Mouse (Mus musculus) gastrocnemius, adult 8-10 months (tissue): ENCODE measurements around the gene Mboat1. TPM values are rescaled to one million over a fixed set of nuclear protein-coding genes. Genes with fewer than 3 reads are reported as not detected.
A peak's percentile ranks its signal among the peaks of the same experiment; 100 is the strongest.

Experiments
- DNase-seq, 2 experiments: peaks; one replicate each; pipeline ENCODE4 v3.0.0; 2022; ENCODE audit warnings: low spot score in 2 of 2
- total RNA-seq, 4 experiments: library from RNA; stranded (reverse); gene quantifications; 2 replicates each; pipeline ENCODE4 v1.2.4; 2022

Mboat1 gene
- total RNA-seq, 4 experiments from 2014 or later, result 0.80 to 2.8 (median 1.1) TPM

DNA sequence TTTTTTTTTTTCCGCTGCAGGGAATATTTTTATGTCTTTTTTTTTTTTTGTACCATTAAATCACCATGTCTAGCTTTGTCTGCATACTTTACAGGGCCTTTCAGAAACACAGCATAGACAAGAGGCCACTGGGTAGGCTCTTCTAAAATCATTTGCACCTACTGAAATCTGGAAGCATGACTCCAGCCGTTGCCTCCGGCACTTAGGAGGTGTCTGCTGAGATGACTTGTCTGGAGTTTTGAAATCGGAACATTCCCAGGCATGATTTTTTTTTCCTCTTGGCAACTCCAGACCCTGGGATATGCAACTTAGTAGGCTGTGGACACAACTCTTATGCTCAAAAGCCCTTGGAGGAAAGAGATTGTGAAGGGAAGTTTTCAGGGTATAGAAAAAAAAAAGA is 109.3 kb downstream of the Mboat1 start:
- DNase-seq, result no peak

DNA sequence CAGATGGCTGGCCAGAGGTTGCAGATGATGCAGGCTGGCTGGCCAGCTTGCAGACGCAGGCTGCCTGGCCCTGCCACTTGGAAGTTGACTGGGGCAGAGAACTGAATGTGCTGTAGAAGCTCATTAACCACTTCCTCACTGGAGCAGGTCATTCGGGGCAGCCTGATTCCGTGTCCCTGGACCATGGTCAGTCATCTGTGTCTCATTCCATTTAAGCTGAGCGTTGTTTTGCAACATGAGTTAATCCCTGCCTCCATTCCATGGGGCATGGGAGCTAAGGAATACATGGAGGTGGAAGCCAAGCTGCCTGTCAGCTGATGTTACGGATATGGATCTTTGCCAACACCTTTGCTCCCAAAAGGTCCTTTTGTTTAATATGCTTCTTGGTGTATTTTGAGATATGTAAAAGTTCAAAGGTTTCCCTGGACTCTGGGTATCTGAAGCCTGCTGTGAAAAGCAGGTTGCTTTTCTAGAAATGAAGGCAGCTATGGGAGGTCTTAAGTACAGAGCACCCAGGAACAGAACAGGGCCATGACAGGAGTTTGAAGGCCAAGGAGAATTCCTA is 114.1 kb downstream of the Mboat1 start:
- DNase-seq, result no peak

DNA sequence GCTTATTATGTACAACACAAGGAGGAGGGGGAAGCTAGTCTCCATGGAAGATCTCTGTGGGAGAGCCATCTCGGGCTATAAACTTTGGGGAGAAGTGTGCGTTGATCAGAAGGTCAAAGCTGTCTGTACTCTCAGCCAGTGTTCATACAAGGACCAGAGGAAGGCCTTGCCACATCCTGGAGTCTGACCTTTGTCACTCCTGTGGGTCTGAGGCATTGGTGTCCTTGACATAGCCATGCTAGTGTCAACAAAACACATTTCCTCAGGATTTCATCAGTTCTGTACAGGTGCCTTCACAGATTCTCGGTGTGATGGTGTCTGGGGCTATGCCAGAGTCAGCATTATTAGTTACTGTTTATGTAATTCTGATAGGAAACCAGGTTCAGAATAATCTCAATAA is 115.1 kb downstream of the Mboat1 start:
- DNase-seq, result no peak

DNA sequence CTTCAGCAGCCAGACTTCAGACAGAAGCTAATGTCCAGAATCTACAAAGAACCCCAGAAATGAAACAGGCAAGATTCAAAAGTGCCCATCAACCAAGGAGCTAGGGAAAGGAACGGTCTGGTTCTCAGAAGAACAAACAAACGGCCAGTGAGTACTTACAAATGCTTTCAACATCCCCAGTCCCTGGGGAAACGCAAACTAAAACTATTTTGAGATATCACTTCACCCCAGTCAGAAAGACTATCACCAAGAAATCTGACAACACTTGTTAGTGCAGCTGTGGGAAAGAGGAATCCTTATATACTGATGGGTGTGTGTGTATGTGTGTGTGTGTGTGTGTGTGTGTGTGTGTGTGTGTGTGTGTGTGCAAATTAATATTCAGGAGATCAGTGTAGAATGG is 116.4 kb downstream of the Mboat1 start:
- no peak for DNase-seq

DNA sequence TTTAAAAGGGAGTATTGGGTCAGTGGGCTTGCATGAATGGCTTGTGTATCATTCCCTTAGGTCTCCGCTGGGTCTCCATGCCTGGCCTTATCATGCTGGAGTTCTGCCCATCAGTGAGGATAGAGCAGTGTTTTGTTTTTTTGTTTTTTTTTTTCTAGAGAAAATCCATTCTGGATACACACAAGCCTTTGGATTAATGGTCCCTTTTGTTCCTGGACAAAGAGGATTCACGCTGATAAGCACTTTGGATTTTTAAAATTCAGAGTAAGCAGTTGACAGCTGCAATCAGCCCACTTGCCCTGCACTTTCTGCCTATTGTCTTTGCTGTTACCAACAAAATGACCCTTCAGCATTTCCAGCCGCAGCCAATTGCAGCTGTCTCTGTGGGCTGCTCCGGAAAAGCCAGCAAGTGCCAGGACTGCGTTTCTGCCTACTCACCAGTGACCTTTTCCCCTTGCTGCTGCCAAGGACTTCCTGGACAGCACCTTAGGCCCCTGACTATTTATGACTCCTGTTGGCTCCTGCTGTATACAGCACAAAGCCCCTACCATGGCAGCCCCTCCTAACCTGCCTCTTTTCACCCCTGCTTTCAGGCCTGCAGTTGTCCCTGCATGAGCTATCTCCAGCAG is 117.5 kb downstream of the Mboat1 start:
- no peak for DNase-seq

DNA sequence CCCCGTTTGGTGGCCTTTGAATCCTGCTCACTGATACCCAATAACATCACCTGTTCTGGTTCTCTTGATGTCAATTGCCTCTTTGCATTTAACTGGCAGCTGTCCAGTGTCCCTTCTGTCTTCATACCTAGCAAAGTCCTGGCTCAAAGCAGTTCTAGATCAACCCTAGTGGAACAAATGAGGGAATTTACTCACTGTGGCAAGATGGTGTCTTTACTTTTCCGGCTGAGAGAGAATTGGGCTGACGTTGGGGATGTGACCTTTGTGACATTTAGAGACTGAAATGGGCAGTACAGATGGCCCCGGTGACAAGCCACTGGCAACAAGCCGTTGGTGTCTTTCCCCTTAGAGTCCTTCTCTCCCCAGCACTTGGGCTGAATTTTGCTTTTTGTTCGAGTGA is 118.1 kb downstream of the Mboat1 start:
- DNase-seq, result no peak

DNA sequence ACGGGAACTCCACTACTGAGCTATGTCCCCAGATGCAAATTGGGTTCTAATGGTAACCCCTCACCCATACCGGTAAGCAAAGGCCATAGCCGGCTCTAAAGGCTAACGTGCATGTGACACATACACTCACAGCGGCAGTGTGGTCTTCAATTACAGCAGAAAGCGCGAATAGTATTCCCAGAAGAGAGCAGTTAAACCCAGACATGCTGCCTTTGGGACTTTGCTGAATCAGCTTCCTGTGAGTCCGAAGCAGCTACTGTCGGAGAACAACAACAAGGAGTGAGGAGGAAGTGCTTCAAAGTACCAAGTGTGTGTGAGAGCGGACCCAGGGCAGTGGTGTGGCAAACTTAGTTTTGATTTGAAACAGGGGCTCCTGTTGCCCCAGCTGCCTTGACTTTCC is 122.5 kb downstream of the Mboat1 start:
- no peak for DNase-seq

DNA sequence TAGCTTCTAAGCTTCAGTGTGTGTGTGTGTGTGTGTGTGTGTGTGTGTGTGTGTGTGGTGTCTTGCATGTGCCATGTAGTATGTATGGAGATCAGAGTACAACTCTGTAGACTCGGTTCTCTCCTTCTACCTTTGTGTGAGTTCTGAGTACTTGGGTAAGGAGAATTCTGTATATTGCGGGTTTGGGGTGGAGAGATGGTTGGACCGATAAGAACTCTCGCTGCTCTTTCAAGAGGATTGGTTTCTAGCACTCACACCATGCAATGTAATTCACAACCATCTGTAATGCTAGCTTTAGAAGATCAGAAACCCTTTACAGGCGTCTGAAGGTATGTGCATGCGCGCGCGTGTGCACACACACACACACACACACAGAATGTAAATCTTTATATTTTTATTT is 123.0 kb downstream of the Mboat1 start:
- no peak for DNase-seq

DNA sequence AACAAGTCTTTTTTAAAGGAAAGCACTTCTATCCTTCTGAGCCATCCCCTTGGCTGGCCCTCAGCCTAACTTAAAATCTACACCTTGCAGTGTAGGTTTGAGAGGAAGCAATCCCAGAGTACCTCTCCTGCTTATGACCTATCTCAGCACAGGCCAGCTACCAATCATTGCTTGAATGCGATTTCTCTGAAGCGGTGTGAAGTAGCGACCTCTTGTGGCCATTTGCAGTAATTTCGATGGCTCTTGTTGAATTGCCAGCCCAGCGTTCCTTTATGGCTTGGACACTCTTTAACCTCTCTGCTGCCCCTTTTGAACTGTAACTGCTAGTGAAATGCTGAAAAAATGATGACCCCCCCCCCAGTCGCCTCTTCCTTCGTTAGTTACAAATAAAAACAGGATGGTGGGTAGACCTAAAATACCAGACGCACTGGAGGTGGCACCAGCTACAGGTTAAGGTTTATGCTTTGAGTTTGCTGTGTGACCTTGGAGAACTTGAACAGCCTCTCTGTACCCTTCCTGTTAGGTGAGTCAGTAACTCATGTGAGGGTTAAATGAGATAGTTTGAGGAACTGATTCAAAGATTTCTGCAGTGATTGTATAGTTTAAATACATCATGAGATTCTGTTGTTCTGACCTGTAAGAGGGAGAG is 123.7 kb downstream of the Mboat1 start:
- peak; percentile 35 to 48 for DNase-seq

DNA sequence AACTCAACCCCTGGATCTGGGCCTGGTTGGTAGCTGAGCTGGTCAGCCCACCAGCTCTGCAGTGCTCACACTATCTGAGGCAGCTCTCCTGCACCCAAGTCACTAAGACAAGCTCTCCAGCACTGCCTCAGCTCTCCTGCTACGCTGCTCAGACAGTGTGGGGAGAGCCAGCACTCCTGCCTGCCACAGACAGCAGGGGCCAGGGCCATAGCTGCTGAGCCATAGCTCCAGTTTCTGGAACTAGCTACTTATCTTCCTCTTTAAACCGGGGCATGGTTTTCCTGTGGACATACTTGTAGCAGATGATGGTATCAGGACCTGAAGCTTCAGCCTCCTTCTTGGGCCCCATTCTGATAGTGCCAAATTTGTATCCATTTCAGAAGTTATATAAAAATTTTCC is 127.4 kb downstream of the Mboat1 start:
- no peak for DNase-seq

DNA sequence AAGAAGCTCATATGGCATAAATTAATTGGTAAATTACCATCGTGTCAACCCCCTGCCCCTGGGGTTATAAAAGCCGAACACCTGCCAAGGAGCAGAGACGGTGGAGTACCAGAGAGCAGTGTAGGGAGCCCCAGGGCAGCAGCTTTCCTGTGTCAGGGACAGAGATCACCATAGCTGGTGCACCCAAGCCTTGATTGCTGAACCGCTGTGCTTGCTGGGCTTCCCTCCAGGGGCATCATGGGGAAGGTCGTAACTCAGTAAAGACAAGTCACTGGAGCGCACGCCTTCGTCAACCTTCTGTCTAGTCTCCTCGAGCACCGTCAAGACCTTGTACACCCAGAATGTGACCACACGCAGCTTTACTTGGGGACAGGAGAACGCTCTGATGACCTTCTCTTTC is 128.0 kb downstream of the Mboat1 start:
- no peak for DNase-seq

DNA sequence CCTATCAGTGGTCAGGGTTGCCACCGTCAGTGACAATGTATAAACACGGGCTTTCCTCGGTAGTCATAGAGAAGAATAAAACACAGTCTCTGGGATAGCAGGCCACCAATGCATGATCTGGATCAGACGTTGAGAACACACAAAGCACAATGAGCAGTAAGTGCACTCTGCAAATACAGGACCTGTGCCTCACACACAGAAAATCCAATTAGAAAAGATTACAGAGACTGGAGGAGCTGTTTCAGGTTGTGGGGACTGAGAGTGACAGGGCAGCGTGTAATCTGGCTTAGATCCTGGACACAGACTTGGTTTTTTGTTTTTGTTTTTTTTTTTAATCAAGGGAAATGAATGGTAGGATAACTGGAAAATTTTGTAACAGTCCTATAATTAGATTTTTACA is 128.5 kb downstream of the Mboat1 start:
- no peak for DNase-seq

DNA sequence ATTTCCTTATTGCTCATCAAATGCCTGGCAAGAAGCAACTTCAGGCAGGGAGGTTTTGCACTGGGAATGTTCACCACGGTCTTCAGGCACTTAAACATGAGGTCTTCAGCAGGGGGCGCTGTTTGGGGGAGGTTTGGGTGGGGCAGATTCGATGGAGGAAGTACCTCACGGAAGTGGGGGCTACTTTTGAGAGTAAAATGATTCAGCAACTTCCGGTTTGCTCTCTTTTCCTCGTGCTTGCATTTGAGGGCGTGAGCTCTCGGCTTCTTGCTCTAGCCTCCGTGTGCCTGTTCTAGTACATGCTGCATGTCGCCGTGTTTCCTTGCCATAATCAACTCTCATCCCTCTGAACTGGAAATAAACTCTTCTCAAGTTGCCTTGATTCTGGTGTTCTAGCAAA is 129.7 kb downstream of the Mboat1 start:
- DNase-seq, result no peak

DNA sequence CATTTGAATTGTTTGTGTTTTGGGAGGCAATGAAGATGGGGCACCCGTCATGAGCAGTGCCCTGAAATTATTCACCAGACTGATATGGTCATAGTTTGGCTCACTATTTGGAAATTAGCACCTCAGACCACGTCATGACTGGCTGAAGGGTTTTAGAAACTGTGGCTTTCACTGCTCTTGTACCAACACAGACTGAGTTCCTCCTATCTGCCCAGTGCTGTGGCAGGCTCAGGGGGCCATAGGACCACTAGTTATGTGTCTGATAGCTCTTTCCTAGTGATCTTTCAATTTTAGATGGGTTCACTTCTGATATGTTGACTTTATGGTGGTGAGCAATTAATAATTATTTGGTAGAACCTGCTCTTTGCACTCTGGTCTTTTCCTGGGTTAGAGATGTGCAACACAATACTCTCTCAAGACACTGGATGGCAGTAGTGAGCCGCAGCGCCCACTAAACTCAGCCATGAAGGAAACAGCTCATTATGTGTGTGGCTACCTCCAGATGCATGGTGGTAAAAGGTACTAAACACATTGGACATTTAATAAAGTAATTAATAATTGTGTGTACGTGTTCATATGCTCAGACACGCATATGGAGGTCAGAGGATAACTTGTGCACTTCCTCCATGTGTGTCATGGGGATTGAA is 135.9 kb downstream of the Mboat1 start:
- DNase-seq, result no peak

Other genes starting within 250 kb of the Mboat1 start
- gene E2f3, start 150.4 kb upstream of the Mboat1 start, total RNA-seq, result 10 to 100 TPM; 11.1 to 16.3 (median 12.9) TPM
- 1 to 10 TPM; 2.5 to 4.5 (median 4.3) TPM for gene Agtr1a, start 200.0 kb downstream of the Mboat1 start, total RNA-seq